Mouse (Mus musculus): ENCODE results near the gene Bach1.

DNA sequence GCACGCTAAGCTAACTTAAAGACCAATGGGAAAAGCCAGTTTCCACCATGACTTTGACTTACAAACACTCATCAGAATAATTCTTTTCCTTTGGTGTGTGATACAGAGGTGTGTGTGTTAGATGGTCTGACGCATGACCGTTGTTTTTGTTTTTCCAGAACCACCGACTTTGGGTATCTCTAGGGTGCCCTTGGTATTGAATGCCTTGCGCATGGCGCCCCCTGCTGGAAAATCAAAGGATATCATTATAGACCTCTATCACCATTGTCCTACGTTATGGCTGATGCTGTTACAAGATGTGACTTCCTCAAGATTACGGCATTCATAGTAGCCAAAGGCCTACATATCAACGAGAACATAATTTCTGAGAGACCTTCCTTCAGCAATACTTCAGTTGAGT lies 56.1 kb downstream of the Bach1 start:
- TF ChIP-seq POLR2A (IDR thresholded peaks at IDR 0.05; ENCODE audit: borderline replicate concordance, extremely low read depth, low read depth, low read length) (no peak), CTCF (IDR thresholded peaks at IDR 0.05; ENCODE audit: insufficient read depth, low read length) (peak; percentile 76)
